Mouse (Mus musculus): ENCODE results near the gene Olfr263. TPM values are rescaled to one million over a fixed set of nuclear protein-coding genes. Genes with fewer than 3 reads are reported as not detected.

Olfr263 gene
- not detected for polyA plus RNA-seq (2014; fragmentation: Illumina TruSeq; extraction: RNeasy Lipid Tissue Mini Kit (QIAGEN cat#74804); ENCODE audit: low read depth, low replicate concordance)

DNA sequence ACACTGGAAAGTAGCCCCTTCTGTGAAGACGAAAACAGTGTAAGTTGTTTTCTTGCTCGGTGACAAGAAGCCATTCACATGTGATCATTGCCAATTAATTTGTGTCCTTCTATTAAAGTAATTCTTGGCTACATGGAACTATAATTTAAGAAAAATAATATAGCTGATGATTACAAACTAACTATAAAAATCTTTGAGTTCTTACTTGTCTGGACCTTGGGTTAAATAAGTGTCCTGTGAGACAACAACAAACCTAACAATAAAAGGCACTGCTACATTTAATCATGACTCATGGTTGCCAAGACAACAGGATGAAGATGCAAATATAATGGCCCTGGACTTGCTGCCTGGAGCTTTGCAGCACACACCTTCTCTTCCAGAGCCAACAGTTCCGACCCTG is at the start of gene Olfr263:
Gene Olfr263, plus strand, starts transcription at position 301 of the 400 bp plus-strand sequence.

DNA sequence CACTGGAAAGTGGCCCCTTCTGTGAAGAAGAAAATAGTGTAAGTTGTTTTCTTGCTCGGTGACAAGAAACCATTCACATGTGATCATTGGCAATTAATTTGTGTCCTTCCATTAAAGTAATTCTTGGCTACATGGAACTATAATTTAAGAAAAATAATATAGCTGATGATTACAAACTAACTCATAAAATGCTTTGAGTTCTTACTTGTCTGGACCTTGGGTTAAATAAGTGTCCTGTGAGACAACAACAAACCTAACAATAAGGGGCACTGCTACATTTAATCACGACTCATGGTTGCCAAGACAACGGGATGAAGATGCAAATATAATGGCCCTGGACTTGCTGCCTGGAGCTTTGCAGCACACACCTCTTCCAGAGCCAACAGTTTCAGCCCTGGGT is 18.3 kb upstream of the Olfr263 start, which contains the start of gene Olfr1369-ps1:
Gene Olfr1369-ps1, plus strand, starts transcription at position 301 of the 400 bp plus-strand sequence.

DNA sequence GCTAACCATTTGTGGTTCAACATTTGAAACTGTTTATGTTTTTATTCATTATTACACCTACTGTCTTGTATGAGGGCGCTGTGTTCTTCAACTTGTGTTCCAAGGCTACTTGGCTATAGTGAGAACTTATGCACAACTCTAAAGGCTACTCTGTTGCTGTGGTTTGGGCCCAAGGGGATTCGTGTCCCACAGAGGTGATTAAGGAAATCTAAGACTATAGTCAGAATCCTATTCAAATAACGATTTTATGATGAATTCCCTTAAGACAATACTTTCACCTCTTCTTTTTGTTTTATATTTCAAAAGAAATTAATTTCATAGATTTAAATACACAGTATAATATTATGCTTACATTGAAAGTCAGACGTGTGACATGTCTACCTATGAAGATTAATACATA is 16.3 kb downstream of the Olfr263 start, which contains the start of gene Olfr1368:
Gene Olfr1368, minus strand, starts transcription at position 101 of the 400 bp plus-strand sequence.

DNA sequence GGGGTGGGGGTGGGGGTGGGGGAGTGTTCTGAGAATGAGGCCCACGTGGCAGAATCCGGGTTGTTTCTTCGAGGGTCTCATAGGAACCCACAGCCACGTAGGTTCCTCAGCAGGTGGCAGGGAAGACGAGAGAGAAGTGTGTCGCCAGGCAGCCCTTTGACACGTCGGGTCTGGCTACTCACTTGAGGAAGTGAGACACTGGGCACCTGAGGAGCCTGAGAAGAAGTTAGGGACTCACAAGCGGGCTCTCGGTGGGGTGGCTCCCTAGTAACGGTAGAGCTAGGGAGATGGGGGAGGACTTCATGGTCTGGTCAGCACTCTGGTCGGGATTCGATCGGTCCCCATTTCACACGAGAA is 49.9 kb downstream of the Olfr263 start, which contains the start of gene Trim27:
Gene Trim27, plus strand, starts transcription at position 79 of the 357 bp plus-strand sequence.

Other genes with a start within 250 kb of the Olfr263 start
- not detected for gene Olfr1370, start 54.7 kb upstream of the Olfr263 start, polyA plus RNA-seq (2014; fragmentation: Illumina TruSeq; extraction: RNeasy Lipid Tissue Mini Kit (QIAGEN cat#74804); ENCODE audit: low read depth, low replicate concordance)
- gene Olfr1369-ps1, start 18.2 kb upstream of the Olfr263 start, polyA plus RNA-seq (2014; fragmentation: Illumina TruSeq; extraction: RNeasy Lipid Tissue Mini Kit (QIAGEN cat#74804); ENCODE audit: low read depth, low replicate concordance): not detected
- gene Olfr1368, start 16.2 kb downstream of the Olfr263 start, polyA plus RNA-seq (2014; fragmentation: Illumina TruSeq; extraction: RNeasy Lipid Tissue Mini Kit (QIAGEN cat#74804); ENCODE audit: low read depth, low replicate concordance): not detected
- 17.1 TPM for gene Trim27, start 49.8 kb downstream of the Olfr263 start, polyA plus RNA-seq (2014; fragmentation: Illumina TruSeq; extraction: RNeasy Lipid Tissue Mini Kit (QIAGEN cat#74804); ENCODE audit: low read depth, low replicate concordance)
- not detected for gene Gpx5, start 163.1 kb downstream of the Olfr263 start, polyA plus RNA-seq (2014; fragmentation: Illumina TruSeq; extraction: RNeasy Lipid Tissue Mini Kit (QIAGEN cat#74804); ENCODE audit: low read depth, low replicate concordance)
- 1.6 TPM for gene Gpx6, start 182.5 kb downstream of the Olfr263 start, polyA plus RNA-seq (2014; fragmentation: Illumina TruSeq; extraction: RNeasy Lipid Tissue Mini Kit (QIAGEN cat#74804); ENCODE audit: low read depth, low replicate concordance)
- not detected for gene Olfr1367, start 217.3 kb downstream of the Olfr263 start, polyA plus RNA-seq (2014; fragmentation: Illumina TruSeq; extraction: RNeasy Lipid Tissue Mini Kit (QIAGEN cat#74804); ENCODE audit: low read depth, low replicate concordance)
- 8.6 TPM for gene Zscan12, start 233.2 kb downstream of the Olfr263 start, polyA plus RNA-seq (2014; fragmentation: Illumina TruSeq; extraction: RNeasy Lipid Tissue Mini Kit (QIAGEN cat#74804); ENCODE audit: low read depth, low replicate concordance)

Data from liver, adult 10 weeks (tissue).